Mouse (Mus musculus): Measurements from ENCODE around the gene Cald1. TPM values are rescaled to one million over a fixed set of nuclear protein-coding genes. Genes with fewer than 3 reads are reported as not detected.

The Cald1 gene
- total RNA-seq, 4 experiments from 2014 or later: 11.5 to 27.6 (median 19.1) TPM

DNA sequence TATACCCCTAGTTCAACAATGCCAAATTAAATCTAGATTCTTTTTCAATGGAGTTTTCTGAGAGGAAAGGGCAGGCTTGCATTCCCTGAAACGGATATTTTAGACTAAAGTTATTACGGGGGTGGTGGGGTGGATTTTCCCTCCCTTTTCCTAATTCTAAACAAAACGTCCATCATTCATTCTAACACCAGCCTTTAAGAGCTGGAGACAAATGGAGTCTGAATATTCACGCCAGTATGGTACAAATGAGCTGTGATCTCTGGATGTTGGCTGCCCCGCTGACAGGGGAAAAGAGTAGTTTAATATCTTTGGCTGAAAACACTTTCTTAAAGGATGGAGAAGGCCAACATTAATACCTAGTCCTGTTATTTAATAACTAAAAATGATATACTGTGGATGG is 66.4 kb downstream of the Cald1 start:
- no peak for DNase-seq (ENCODE audit: low spot score in 2 of 2)

DNA sequence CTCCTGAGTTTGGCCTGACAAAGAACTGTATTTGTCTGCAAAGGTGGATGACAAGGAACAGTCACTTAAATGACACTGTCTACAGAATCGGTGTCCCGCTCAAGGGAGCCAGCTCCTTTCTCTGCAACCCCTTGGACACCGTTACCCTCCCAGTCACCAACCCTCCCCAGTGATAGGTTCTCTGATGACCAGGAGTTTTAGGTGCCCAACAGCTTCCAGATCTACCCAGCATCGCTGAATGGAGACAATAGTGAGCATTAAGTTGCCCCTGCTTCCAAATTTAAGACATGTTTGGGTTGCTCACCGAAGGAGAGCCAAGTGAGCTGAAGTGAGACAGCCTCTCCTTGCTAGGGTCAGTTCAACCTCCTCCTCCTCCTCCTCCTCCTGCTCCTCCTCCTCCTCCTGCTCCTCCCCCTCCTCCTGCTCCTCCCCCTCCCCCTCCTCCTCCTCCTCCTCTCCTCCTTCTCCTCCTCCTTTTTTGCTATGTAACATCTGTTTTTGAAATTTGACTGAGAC is 70.5 kb downstream of the Cald1 start:
- no peak for DNase-seq (ENCODE audit: low spot score in 2 of 2)

DNA sequence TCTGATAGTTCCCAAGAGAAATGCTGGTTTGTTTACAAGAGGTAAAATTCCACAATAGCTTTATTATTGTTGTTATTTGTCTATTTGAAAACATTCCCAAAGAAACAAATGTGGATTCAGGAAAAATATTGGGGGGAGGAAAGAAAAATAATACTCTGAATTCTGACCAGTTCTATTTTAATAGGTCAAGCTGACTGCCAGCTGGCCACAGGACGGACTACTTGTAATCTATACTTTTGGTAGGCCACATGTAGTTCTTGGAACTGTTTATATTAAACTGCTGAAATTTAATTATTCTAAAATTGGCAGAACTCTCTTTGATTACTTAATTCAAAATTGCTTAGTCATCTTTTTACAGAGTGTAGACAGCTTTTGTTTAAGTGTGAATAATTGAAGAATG is 73.1 kb downstream of the Cald1 start:
- DNase-seq (ENCODE audit: low spot score in 2 of 2): no peak

DNA sequence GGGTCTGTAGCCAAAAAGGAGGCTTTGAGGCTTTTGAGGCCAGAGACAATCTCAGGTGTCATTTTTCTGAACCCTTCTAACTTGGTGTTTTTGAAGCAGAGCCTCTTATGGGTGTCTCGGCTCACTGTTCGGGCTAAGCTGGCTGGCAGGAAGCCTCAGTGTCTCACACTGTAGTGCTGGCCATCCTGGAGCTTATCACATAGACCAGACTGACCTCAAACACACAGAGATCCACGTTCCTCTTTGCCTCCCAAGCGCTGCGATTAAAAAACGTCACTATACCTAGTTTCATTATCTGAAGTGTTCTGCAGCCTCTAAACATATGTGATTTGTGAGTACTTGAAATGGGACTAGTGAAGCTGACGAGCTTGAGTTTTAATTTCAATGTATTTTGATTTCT is 76.1 kb downstream of the Cald1 start:
- DNase-seq (ENCODE audit: low spot score in 2 of 2): no peak

DNA sequence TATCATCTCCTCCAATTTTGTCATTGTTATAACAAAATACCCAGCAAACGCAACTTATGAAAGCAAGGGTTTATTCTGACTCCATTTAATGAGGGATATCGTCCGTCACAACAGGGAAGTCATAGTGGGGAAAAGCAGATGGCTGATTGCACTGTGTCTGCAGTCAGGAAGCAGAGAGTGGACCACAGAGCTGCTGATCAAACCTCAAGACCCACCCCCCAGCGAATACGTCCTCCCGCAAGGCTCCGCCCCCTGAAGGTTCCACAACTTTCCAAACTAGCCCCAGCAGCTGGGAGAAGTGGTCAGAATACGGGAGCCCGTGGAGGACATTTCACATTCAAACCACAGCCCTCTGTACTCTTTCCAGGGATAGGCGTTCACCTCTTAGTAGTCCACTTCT is 76.6 kb downstream of the Cald1 start:
- no peak for DNase-seq (ENCODE audit: low spot score in 2 of 2)

GRCm38 (mm10) chr6:34682126-34682525 is 83.8 kb downstream of the Cald1 start:
- DNase-seq (ENCODE audit: low spot score in 2 of 2): no peak

GRCm38 (mm10) chr6:34684886-34685285 is 86.6 kb downstream of the Cald1 start:
- DNase-seq (ENCODE audit: low spot score in 2 of 2): no peak

DNA sequence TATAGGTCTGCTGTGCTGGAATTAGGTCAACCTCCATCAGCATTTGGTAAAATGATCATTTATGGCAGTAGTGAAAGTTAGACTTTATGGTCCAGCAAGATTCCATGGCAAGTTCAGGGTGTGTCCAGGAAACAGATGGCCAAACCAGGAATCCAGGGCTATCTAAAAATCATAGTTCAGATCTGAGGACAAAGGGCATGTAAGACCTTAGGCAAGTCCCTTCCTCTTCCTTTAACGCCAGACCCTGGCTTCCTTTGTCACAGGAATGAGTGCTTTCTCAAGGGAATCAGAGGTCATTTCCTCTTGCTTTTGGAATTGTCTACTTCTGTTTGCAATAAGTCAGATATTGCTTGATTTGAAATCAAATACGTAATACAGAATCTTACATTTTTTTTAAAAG is 90.7 kb downstream of the Cald1 start:
- DNase-seq (ENCODE audit: low spot score in 2 of 2): no peak

DNA sequence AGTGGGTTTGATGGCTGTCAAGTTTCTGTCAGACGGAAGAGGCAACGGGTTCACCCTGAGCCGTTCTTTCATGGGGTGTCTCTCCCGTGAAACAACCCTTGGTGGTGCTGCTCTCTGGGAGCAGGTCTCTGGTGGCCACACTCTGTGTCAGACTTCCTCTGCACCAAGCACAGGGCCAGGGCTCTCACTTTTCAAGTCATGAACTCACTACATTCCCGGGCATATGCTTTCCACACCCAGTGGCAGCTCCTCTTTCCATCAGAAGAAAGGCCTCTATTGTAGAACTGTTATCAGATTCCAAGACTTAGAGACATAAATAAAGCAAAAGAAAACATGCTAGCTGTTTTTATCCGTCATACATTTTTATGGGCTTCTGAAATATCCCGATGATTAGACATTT is 93.1 kb downstream of the Cald1 start:
- DNase-seq (ENCODE audit: low spot score in 2 of 2): no peak

- DNase-seq (ENCODE audit: low spot score in 2 of 2): no peak
These were observed 95.8 kb downstream of the Cald1 start for GRCm38 (mm10) chr6:34694096-34694495.

DNA sequence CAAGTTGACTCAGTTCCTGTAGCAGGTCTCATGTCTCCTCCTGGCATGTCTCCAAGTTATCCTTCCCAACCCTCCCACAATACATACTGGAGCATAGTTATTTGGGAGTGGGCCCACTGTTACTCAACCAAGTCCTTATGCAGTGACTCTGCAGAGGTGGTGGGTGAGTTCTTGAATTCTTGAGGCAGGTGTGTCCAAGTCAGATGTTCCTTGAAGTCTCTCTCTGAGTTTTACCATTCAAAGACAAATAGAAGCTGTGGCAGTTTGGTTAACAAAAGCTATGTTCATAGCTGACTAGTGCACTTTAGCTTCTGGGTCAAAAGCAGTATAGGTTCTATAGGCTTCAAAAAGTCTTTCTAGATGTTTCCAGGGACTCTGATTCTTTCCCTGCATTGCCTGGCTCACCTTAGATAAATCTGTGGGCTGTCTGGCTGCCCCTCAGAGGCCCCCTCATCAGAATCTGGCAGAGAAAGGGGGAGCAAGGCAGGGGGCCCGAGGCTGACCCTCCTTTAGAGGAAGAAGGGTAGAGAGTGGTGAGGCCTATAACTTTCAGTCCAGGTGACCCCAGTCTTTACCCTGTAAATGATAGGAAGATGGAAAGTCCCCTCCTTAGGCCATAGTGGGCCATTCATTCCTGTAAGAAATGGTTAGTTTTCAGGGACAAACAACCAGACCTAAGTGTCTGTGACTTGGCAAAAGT is 105.3 kb downstream of the Cald1 start:
- DNase-seq (ENCODE audit: low spot score in 2 of 2): no peak

DNA sequence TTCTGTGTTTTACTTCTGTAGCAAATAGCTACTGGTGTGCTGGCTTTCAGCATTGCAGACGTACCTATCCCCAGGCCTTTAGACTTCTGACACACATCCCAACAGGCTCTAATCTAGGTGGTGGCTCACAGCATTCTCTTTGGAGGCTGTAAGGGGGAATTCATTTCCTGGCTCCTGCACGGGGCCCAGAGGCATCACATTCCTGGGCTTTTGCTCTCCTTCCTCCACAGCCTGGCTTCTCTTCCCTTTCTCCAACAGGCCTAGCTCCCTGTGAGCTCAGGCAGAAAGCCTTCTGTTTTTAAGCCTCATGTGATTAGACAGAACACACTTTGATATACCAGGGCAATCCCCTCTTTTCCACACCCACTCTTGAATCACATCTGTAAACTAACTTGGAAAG is 109.2 kb downstream of the Cald1 start:
- DNase-seq (ENCODE audit: low spot score in 2 of 2): no peak

DNA sequence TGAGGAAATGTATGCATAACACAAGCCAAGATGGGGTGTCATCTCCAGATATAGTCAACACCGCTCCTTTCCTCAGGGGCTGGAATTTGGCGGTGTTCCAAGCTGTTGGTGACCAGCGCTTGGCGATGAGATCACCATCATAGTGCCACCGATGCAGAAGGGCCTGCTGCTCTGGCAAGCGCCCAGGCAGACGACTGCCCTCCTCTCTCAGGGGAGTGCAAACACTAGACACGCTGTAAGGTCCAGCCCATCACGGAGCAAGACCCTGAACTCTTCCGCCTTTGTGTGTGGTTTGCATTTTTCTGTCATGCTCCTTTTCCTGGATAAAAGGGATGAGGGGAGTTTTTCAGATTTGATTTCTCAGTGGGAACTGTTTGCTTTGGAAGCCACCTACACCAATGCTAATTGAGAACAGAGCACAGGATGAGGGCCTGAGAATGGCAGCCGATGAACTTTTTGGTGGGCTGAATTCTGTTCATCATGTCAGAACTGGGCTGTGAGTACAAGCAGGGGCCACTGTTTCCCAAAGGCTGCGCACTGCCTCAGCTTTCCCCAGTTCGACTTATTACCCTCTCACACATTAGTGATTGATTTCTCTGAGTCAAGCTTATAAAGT is 110.5 kb downstream of the Cald1 start:
- DNase-seq (ENCODE audit: low spot score in 2 of 2): peak in 1 of 2 experiments; percentile 12

- peak; percentile 39 to 48 for DNase-seq (ENCODE audit: low spot score in 2 of 2)
These were observed 111.0 kb downstream of the Cald1 start for GRCm38 (mm10) chr6:34709289-34709688.

DNA sequence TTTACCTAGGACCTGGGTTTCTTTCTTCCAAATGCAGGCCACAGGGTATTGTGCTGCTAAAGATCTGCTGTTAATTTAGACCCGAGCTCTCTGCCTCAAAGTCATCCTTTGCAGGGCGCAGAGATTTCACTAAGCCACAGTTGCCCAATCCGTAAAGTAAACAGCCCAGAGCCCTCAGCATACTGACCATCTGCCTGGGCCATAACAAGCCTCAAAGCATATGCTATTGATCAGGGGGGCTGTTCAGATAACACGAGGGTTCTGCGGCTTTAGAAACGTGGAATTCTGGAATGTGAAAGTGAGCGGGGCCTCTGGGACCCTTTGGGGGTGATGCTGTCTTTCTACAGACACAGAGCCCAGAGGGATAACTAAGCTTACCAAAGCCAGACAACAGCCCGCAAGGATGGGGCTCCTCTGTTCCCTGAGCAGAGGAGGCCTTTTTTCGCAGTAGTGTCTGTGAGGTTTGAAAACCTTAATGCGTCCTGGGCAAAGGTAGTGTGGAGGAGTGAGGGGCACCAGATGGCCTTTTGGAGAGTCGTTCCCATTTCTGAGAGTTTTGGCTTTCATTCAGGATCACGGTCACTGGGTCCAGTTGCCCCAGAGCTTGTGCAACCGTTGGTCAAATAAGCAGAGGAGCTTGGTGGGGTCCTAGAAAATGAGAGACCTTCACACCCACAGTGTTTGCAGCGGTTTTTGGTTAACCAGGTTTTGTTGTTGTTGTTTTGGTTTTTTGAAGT is 111.8 kb downstream of the Cald1 start:
- DNase-seq (ENCODE audit: low spot score in 2 of 2): no peak

DNA sequence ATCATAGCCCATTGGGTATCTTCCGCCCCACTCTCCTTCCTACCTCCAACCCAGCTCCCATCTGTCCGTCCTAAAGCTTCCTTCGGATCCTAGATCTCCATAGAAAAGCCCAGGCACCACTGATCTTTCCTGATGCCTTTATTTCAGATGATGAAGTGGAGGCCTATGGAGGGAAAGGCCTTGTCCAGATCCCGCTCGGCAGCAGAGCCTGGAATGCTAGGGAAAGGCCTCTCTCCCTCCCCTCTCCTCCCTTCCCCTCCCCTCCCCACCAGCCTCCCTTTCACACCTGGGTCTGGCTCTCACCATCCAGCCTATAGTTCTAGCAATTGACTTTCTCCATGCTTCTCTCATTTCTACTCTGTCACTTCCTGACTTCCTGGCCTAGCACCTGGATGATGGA is 112.5 kb downstream of the Cald1 start:
- no peak for DNase-seq (ENCODE audit: low spot score in 2 of 2)

GRCm38 (mm10) chr6:34711620-34712019 is 113.3 kb downstream of the Cald1 start:
- DNase-seq (ENCODE audit: low spot score in 2 of 2): no peak

DNA sequence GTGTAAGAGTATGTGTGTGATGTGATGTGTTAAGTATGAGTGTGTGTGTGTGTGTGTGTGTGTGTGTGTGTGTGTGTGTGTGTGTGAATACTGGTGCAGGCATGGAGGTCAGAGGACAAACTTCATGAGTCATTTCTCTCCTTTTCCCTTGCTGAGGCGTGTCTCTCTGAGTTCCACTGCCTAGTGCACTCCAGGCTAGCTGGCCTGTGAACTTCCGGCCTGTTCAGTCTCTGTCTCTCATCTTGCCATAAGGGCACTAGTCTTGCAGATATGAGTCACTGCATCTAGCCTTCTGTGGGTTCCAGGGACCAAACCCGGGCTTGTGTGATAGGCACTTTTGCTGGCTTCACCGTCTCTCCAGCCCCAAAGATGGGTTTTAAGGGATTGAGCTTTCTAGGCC is 114.9 kb downstream of the Cald1 start:
- no peak for DNase-seq (ENCODE audit: low spot score in 2 of 2)

DNA sequence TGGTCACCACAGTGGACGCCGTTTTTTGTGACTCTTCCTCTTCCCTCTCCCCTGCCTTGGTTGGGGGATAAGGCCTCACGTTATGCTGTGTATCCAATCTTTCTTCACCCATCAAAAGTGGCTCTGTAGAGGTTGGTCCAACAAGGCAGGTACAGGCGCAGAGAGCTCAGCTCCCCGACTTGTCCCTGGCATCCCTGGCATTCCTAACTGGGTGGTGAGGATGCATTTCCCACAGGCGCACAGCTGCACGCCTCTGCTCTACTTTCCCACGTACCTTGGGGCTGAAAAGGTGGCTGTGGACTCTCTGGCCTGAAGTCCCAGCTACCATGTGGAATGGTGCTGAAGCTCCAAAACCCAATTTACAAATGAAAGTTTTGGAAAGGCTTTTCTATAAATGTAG is 115.5 kb downstream of the Cald1 start:
- DNase-seq (ENCODE audit: low spot score in 2 of 2): no peak

DNA sequence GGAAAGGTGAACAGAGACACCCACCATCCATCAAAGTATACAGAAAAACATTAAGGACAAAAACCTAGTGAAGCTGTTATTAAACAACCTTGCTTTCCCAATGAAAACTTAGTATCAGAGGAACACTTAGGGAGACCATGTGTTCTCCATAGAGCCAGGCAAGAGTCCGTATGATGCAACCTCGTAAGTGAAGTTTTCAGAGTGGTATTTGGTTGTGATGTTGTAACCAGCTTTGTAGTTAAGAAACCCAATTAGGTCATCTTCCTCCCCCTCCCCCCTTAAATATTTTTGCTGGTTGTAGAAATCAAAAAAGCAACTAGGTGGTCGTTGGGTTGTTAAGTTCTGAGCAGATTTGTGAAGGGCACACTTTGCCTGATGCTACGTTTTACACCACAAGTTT is 116.3 kb downstream of the Cald1 start:
- DNase-seq (ENCODE audit: low spot score in 2 of 2): no peak

DNA sequence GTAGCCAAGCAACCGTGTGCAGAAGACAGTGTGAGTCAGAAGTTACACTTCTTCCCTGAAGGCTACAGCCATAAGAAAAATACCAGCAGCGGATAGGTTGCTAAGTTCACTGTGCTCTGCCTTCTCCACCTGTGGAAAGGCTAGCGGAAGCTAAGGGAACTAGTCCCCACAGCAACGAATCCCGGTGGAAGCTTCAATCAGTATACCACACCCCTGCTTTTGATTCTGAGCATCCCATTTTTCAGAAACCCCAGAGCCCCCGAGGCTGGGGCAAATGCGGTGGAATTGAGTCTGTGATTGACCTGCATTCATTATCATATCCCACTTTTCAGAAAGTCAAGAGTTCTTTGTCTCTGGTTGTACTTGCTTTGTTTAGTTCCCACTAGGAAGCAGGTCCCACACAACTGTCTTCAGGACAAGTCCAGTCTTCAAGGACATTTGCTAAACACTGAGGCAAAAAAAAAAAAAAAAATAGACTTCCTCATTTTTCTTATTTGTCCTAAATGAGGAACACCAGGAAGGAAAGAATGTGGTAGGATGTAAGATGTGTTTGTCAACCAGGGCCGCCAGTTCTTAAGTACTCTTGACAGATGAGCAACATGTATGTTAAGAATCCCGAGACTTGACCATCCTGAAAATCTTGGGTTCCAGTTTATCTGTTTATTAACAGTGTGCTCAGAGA is 118.0 kb downstream of the Cald1 start:
- DNase-seq (ENCODE audit: low spot score in 2 of 2): no peak
